Mouse (Mus musculus): ENCODE data around the gene Eme2. TPM values are rescaled to one million over a fixed set of nuclear protein-coding genes. Genes with fewer than 3 reads are reported as not detected.
"Not testable (repeated sequence)": the region's sequence is repeated elsewhere in the genome, so short reads cannot be mapped to it uniquely, and the experiment has no call there.

Eme2 gene
- total RNA-seq (2015; ENCODE audit: low replicate concordance) (7.1 and 8.6 TPM in 2 replicates), total RNA-seq (2017; ENCODE audit: low replicate concordance) (10.9 and 12.4 TPM in 2 replicates)

DNA sequence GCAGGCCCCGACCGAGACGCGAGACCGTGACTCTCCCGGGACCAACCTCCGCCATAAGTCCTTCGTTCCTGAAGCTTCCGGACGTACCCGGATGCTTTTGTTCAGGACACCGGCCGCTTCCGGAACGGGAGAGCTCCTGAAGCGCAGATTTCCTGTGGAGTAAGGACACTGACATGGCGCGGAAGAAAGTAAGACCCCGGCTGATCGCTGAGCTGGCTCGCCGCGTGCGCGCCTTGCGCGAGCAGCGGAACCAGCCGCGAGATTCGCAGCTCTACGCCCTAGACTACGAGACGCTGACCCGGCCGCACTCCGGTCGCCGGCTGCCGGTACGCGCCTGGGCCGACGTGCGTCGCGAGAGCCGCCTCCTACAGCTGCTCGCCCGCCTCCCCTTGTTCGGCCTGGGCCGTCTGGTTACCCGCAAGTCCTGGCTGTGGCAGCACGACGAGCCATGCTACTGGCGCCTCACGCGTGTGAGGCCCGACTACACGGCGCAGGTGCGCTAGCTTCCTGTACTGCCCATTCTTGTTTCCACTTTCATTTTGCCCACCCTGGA is at the start of gene Eme2, which contains the start of gene Mrps34:
TSS of gene Eme2 (minus strand) at position 93 of the 553 bp plus-strand sequence.
TSS of gene Mrps34 (plus strand) at position 122 of the 553 bp plus-strand sequence.
- peak; percentile 34 for ATAC-seq (replicated peaks; ENCODE audit: low FRiP score, poor library complexity, severe bottlenecking)

DNA sequence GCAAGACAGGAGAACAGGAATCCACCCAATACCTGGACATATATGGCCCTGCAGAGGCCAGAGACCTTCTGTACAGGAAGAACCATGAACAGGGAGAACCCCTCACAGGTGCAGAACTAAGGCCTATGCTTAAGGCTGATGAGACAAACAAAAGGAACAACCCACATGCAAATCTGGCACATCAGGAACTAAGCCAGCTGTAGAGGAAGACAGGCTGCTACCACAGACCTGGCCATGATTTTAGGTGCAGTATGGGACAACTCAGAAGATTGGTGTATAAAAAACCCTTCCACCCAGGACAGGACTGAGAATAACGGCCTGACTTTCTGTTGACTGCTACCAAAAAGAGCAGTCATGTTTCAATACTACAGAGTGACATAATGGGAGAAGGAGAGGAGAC is 48.7 kb upstream of the Eme2 start:
- ATAC-seq (replicated peaks; ENCODE audit: low FRiP score, poor library complexity, severe bottlenecking) = not testable (repeated sequence)

DNA sequence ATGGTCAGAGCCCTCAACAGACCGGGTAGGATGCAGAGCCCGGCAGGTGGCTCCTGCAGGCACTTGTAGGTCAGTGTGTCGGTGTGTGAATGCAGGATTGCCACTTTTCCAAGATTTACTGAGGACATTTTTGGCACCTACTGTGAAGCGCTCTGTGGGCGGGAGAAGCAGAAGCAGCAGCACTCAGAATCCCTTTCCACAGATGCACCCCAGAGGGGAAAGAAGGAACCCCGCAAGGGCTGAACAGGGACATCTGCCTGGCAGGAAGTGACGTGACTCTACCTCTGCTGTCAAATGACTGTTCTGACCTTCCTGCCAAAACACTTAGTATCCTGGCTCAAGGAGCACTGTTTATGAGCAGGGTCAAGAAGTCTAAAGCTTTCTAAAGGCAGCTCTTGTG is 48.1 kb upstream of the Eme2 start:
- 0 out of 2 replicates have a peak, but pooled peaks have one; percentile 53 for ATAC-seq (replicated peaks; ENCODE audit: low FRiP score, poor library complexity, severe bottlenecking)

DNA sequence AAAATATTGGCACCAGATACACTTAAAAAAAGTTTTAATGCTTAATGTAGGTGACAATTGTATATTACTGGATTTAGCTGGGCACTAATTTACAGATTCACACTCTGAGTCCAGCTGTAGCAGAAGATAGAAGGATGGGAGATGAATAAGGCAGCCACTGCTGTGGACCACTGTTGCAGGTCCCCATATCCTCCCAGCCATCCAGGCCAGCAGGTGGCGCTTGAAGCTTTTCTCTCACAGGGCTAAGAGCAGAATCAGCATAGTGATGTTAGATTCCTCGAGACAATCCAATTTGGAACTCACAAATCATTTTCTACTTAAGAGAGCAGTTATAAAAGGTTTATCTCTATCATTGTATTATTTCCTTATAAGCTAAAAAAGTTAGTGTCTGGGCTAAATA is 47.6 kb upstream of the Eme2 start:
- ATAC-seq (replicated peaks; ENCODE audit: low FRiP score, poor library complexity, severe bottlenecking) = peak; percentile 83; the same call in 1 of the 2 replicates

DNA sequence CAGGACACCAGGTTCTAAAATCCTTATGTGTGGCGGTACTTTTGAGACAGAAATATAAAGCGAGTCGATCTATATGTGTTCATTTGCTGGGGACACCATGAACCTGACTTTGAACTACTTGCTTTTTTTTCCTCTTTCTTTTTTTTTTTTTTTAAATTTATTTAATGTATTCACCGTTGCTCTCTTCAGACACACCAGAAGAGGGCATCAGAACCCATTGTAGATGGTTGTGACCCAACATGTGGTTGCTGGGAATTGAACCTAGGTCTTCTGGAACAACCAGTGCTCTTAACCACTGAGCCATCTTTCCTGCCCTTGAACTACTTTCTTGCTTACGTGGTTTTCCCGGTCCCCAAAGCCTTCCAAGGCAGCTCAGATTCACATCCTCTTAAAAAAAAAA is 42.4 kb upstream of the Eme2 start:
- no peak for ATAC-seq (replicated peaks; ENCODE audit: low FRiP score, poor library complexity, severe bottlenecking)

DNA sequence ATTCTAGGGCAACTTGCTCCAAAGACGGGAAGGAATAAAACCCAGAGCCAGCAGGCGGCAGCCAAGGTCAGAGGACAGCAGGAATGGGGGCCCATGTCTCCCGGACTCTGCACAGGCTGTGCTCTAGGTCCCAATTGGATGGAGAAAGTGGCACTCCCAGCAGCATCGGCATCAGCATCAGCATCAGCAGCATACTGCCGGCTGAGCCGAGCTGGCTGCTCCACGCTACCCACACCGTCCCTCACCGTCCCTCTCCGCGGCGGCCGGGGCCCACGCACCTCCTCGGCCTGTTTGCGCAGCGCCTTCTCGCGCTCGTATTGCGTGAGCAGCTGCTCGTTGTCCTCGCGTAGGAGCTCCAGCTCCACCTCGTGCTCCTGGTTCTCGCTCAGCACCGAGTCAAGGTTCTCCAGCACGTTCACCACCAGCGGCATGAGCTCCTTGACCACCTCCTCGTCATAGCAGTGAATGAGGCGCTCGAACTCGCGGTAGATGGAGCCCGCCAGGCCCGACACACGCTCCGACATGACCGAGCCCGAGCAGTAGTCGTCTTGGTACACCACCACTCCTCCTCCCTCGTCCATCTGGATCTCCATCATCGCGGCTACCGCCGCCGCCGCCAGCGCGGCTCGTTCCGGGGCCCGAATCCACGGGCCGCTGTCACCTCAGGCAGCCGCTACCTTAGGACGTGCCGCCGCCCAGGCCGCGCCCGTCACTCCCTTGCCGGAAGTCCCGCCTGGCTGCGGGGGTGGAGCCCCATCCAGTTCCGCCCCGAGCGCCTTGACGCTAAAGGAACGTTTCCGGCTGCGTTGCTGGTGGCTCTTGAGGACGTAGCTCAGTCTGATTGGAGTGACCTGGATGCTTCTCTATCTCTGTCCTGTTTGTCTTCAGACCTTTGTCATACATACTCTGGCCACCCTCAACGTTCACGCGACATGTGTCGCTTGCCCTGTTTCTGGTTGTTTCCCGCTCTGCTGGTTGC is 41.7 kb upstream of the Eme2 start, which contains the start of gene Mapk8ip3:
TSS of gene Mapk8ip3 (minus strand) at position 719 of the 979 bp plus-strand sequence.
- peak; percentile 96 for ATAC-seq (replicated peaks; ENCODE audit: low FRiP score, poor library complexity, severe bottlenecking)

DNA sequence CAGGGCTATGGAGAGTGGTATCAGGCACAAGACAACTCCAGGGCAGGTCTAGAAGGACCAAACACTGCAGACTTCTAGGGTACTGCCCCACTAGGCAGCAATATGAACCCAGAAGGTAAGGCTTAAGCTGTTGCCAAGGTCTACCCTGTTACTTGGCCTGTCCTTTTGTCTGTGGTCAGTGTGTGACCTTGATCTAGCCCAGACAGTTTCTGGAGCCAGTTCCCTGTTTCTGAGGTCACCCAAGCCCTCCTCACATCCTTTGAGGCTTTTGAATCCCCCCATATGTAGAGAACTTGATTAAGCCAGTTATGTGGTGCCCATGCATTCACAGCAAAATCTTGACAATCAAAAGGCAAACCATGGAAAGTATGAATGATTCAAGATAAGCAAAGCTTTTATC is 40.8 kb upstream of the Eme2 start:
- ATAC-seq (replicated peaks; ENCODE audit: low FRiP score, poor library complexity, severe bottlenecking) = 0 out of 2 replicates have a peak, but pooled peaks have one; percentile 2

DNA sequence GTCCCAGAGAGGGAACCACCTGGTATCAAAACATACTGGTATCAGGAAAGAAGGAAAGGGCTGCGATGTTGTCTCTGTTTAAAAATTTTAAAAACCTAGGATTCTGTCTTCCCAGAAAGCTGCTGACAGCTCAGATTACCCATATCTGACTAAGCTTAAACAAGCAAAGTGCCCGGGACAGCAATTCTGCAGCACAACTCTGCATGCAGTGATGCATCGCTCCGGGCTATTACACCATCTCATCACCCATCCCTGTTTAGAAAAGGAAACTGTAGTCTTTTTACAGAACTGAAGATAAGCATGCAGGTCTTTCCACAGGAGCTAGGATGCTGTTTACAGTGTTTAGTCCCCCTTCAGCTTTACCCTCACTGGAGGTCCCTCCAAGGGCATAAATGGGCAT is 40.0 kb upstream of the Eme2 start:
- ATAC-seq (replicated peaks; ENCODE audit: low FRiP score, poor library complexity, severe bottlenecking) = no peak

DNA sequence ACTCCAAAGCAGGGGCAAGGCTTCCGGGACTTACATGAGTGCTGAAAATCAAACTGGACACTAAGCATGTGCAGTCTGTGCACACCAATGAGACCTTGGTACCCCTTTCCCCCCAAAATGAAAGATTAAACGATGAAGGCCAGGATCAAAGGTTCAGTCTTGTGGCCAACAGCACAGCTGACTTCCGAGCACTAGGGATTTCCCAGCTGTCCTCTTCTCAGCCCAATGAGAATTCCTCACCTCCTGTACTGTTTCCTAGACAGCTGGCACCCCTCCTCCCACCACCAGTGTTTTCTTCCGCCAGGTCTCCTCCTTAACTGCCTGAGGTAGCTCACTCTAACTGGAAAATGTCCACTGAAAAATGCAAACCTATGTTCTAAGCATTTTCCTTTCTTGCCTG is 38.3 kb upstream of the Eme2 start:
- no peak for ATAC-seq (replicated peaks; ENCODE audit: low FRiP score, poor library complexity, severe bottlenecking)

DNA sequence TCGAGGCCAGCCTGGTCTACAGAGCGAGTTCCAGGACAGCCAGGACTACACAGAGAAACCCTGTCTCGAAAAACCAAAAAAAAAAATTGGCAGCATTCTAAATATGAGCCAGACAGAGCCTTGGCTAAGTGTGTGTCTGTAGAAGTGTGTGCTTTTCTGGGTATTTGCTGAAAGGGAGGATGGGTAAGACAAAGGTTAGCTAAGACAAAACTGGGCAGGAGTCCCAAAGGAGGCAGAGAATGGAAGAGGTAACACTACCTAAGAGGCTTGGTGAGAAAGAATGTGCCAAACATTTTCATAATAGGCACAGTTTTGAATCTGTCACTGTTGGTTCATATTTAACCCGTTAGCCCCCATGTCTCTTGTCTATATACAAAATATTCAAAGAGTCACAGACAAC is 37.5 kb upstream of the Eme2 start:
- ATAC-seq (replicated peaks; ENCODE audit: low FRiP score, poor library complexity, severe bottlenecking) = no peak

DNA sequence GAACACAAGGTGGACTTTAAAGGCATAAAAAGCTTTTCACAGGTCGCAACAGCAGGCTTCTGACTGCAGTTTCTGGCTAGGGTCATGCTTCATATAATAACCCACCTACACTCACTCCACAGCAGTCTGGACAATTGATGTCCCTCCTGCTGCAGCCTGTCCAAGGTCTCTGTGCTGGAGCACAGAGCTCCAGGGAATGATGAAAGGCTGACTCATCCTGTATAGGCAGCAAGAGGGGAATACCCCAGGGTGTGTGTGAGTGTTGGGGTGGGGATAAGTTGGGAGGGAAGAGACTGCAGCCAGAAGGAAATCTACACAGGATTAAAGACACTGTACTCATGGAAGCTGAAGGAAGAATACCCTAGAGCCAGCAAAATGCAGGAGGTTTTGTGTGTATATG is 34.6 kb upstream of the Eme2 start:
- ATAC-seq (replicated peaks; ENCODE audit: low FRiP score, poor library complexity, severe bottlenecking) = no peak

DNA sequence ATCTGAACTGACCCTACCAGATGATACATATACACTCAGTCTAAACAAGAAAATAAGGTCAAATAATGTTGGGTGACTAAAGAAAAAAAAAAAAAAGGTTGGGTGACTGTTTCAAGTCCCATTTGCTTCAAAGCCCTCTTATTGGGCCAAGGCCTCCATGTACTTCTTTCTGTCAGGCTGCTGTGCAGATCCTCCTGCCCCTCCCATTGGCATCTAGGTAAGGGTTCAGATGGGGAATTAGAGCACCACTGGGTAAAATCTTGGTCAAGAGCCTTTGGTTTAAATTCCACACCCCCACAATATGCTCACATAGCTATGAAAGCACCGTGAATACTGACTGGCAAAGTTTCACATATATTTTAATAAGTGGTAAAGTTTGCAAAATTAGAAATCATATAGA is 28.4 kb upstream of the Eme2 start:
- ATAC-seq (replicated peaks; ENCODE audit: low FRiP score, poor library complexity, severe bottlenecking) = no peak

DNA sequence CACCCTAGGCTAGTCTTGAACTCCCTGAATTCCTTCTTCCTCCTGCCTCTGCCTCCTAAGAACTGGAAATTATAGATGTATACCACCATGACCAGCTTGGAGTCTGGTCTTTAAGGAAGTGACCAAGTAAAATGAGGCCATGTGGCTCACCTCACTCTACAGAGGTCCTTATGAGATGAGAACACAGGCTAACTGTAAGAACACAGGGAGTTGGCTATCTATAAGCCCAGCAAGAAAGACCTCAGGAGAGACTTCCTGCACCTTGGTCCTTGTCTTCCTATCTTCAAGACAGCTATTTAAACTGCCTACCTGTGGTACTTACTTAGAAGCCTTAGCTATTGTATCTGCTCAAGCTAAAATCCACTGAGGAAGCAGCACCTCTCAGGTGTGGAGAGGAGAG is 19.1 kb upstream of the Eme2 start:
- ATAC-seq (replicated peaks; ENCODE audit: low FRiP score, poor library complexity, severe bottlenecking) = no peak

DNA sequence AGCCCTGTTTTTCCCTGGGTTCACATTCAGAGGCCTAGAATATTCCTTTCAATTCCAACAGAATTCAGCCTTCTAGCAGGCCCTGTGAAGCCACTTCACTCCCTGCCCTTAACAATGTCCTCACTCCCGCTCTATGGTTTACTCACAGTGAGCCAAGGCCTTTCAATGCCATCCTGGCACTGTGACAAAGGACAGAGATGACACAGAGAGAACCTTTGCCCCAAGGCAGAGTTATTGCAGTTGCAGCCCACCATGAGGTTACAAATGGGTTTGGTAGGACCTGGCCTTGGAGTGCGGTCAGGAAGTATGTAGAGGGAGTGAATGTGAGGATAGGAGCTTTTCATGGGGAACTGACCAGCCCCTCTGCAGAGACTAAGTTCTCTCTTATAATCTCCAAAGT is 12.7 kb upstream of the Eme2 start:
- no peak for ATAC-seq (replicated peaks; ENCODE audit: low FRiP score, poor library complexity, severe bottlenecking)

DNA sequence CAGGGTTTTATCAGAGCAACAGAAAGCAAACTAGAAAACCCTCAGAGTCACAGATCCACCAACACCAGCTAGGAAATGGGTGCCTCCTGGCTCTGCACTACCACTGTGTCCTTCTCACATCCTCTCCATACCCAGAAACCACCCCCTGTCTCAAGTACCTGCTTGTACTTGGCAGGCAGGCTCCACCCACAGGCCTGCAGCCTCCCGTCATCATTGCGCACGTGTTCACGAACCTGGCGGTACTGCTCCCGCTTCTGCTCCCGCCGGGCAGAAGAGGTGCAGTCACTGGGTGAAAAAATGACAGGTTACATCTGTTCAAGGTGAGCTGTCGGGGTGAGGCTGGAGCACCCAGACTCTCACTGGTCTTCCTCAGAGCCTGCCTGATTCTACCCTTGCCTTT is 8.9 kb upstream of the Eme2 start:
- no peak for ATAC-seq (replicated peaks; ENCODE audit: low FRiP score, poor library complexity, severe bottlenecking)

DNA sequence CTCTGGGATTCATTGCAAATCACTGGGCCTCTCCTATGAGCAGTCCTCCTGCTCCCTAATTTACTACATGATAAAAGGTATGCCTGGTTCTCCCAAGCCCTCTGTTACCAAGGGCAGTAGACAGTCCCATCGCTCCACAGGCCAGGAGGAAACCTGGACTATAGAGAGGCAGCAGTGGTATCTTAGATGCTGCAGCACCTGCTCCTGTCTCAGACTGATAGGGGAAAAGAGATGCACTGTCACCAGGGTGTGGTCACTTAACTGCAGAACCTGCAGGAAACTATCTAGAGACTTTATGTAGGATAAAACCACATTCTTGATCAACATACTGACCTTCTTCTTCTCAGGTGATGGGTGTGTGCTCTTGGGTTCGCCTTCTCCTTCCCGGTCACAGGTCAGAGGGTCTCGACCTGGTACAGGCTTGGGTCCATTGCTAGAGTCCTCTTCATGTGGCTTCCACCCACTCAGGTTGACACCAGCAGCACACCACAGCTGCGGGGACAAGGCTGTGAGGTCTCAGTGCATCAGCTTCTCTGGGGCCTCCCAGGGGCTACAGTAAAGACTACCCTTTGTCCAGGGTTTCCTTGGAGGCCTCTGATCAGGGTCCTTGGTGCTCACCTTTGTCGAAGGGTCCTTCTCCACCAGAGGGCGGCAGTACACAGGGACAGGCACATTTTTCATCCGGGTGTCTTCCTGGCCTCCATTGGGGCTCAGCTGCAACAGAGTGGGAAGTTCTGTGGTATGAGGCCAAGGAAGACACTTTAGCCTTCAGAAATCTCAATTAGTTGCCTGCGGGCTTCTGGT is 8.0 kb upstream of the Eme2 start:
- peak; percentile 87 for ATAC-seq (replicated peaks; ENCODE audit: low FRiP score, poor library complexity, severe bottlenecking)

DNA sequence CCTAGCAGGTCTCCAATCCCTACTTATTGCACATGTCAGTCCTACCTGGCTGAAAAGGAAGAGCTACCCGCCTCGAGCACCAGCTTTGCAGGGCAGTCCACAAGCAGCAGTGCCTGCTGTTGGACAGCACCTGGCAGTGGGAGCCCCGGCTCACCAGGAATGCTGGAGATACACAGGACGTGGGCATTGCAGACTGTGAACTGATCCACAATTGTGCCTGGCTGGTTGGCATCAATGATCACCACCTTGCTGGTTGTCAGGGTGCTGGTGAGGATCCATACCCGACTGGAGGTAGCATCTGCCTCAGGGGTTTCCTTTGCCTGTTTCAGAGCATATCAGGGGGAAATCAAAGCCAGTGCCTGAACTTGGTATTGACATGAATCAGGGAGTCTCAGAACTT is 7.2 kb upstream of the Eme2 start:
- ATAC-seq (replicated peaks; ENCODE audit: low FRiP score, poor library complexity, severe bottlenecking) = 0 out of 2 replicates have a peak, but pooled peaks have one; percentile 0

DNA sequence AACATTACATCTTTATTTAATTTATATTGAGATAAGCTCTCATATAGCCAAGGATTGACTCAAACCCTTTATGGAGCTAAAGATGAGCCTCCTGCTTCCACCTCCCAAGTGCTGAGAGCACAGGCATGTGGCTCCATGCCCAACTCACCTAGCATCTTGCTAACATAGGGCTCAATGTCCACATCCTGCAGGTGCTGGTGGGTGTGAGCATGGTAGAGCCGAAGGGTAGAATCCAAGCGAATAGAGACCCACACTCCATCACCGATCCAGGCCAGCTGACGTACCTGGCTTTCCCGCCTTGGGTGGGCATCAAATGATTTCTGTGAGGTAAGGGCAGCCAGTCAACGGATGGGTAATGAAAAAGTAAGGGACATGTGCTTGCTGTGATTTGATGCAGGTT is 5.1 kb upstream of the Eme2 start:
- ATAC-seq (replicated peaks; ENCODE audit: low FRiP score, poor library complexity, severe bottlenecking) = no peak

DNA sequence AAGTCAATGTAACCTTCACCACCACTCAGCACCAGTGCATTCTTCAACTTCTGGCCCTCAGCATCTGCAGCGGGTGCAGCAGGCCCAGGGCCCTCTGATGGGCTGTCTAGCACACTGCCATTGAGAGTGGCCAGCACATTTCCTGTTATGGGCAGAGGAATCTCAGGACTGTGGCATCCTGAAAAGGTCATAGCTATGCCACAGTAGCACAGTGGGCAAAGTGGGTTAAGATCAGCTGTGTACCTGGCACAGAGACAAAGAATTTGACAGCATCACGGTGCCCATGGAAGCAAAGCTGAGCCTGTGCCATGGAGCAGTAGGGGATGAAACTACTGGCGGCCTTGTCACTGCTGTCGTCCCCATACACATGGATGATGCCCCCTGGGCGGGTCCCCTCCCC is 4.3 kb upstream of the Eme2 start:
- ATAC-seq (replicated peaks; ENCODE audit: low FRiP score, poor library complexity, severe bottlenecking) = no peak

Measured in erythroblast, adult 5-6 weeks (primary cell).